Mouse (Mus musculus): ENCODE data around the gene Dxo. TPM values are rescaled to one million over a fixed set of nuclear protein-coding genes. Genes with fewer than 3 reads are reported as not detected.
A peak's percentile ranks its signal among the peaks of the same experiment; 100 is the strongest.

Dxo gene
- total and polyA plus RNA-seq, 3 experiments = 10.0 to 31.6 (median 16.3) TPM

- TF ChIP-seq HCFC1 (IDR thresholded peaks at IDR 0.05; ENCODE audit: low read depth, low read length) (peak; percentile 93), NRF1 (IDR thresholded peaks at IDR 0.05; ENCODE audit: low read depth, low read length) (peak; percentile 79), PAX5 (IDR thresholded peaks at IDR 0.05; ENCODE audit: low read length) (no peak), MEF2A (IDR thresholded peaks at IDR 0.05; ENCODE audit: borderline replicate concordance, low read depth, low read length) (peak; percentile 60), POLR2AphosphoS2 (IDR thresholded peaks at IDR 0.05; ENCODE audit: low read depth, low read length) (no peak), SMC3 (IDR thresholded peaks at IDR 0.05; ENCODE audit: low read depth, low read length) (no peak), MAX (IDR thresholded peaks at IDR 0.05; ENCODE audit: low read length) (peak; percentile 68; the same call in 1 of the 2 replicates)
These were observed 13.1 kb downstream of the Dxo start, which contains the start of the genes Skiv2l and Nelfe (continued) for GRCm38 (mm10) chr17:34849722-34850516.

- 0 out of 2 replicates have a peak, but pooled peaks have one; percentile 7 for TF ChIP-seq E2F4 (IDR thresholded peaks at IDR 0.05; ENCODE audit: insufficient replicate concordance, low read depth, low read length)
- no peak for TF ChIP-seq PAX5 (IDR thresholded peaks at IDR 0.05; ENCODE audit: low read length)
- peak; percentile 18; the same call in 1 of the 2 replicates for TF ChIP-seq MXI1 (IDR thresholded peaks at IDR 0.05; ENCODE audit: low read depth, low read length)
- TF ChIP-seq SIN3A (IDR thresholded peaks at IDR 0.05; ENCODE audit: low read length) = peak; percentile 13; the same call in 1 of the 2 replicates
- no peak; the same call in 1 of the 2 replicates for TF ChIP-seq MAZ (IDR thresholded peaks at IDR 0.05; ENCODE audit: low read depth, low read length)
- H3K36me3 ChIP-seq (replicated peaks in 1 of 2; ENCODE audit: control insufficient read depth in 1 of 2, insufficient read depth in 1 of 2, low read length in 1 of 2) = peaks cover 55 to 68% of the 10 kb centered on the region in 2 experiments
- H3K27ac ChIP-seq (ENCODE audit: insufficient read depth, low read depth) = peak overlapping the region; percentile 12; the same call in 1 of the 2 replicates
- dilution Hi-C loops (cut with MboI; ENCODE audit: extremely low pct_ligation_motif_present, extremely low pct_unique_long_range_greater_than_20kb, low sequenced_read_pairs) = no loop called here
- peak overlapping the region; percentile 75 to 92 (median 86) for H3K4me3 ChIP-seq (replicated peaks in 1 of 3; ENCODE audit: low read depth in 2 of 3, low read length in 2 of 3, poor library complexity in 1 of 3)
- DNase-seq (ENCODE audit: extremely low read depth) = peak; percentile 18
- peak overlapping the region; percentile 81 for H3K9ac ChIP-seq (ENCODE audit: insufficient read depth, low read depth)
- peaks cover 20% of the 10 kb centered on the region for H3K79me2 ChIP-seq (replicated peaks; ENCODE audit: control insufficient read depth, extremely low read depth, insufficient read depth, poor library complexity, severe bottlenecking)
- in situ Hi-C loops (cut with MboI; ENCODE audit: low pct_ligation_motif_present, low pct_unique_long_range_greater_than_20kb, low sequenced_read_pairs) = no loop called here
- H3K27me3 ChIP-seq (replicated peaks) = no peaks in the 10 kb centered on the region
- no peaks in the 10 kb centered on the region for H3K9me3 ChIP-seq (replicated peaks; ENCODE audit: low read length)
- peaks cover 2 to 27% of the 10 kb centered on the region in 2 experiments for H3K4me1 ChIP-seq (ENCODE audit: control insufficient read depth in 1 of 2, insufficient read depth in 2 of 2)
- peak overlapping the region; percentile 57 for H3K4me2 ChIP-seq (ENCODE audit: insufficient read depth, low read depth, poor library complexity, severe bottlenecking)
These were observed 13.8 kb downstream of the Dxo start for GRCm38 (mm10) chr17:34850517-34851125.

GRCm38 (mm10) chr17:34853511-34853910 is 16.7 kb downstream of the Dxo start:
- no peak overlapping the region for H3K4me3 ChIP-seq (replicated peaks in 1 of 3; ENCODE audit: low read depth in 2 of 3, low read length in 2 of 3, poor library complexity in 1 of 3)
- H3K27me3 ChIP-seq (replicated peaks) = no peaks in the 10 kb centered on the region
- no peak overlapping the region for H3K4me2 ChIP-seq (ENCODE audit: insufficient read depth, low read depth, poor library complexity, severe bottlenecking)
- H3K27ac ChIP-seq (ENCODE audit: insufficient read depth, low read depth) = no peak overlapping the region
- peaks cover 48 to 70% of the 10 kb centered on the region in 2 experiments for H3K36me3 ChIP-seq (replicated peaks in 1 of 2; ENCODE audit: control insufficient read depth in 1 of 2, insufficient read depth in 1 of 2, low read length in 1 of 2)
- H3K9me3 ChIP-seq (replicated peaks; ENCODE audit: low read length) = no peaks in the 10 kb centered on the region
- TF ChIP-seq NELFE (IDR thresholded peaks at IDR 0.05; ENCODE audit: low read depth, low read length) (no peak), ELF1 (IDR thresholded peaks at IDR 0.05; ENCODE audit: low read depth, low read length) (no peak), MAZ (IDR thresholded peaks at IDR 0.05; ENCODE audit: low read depth, low read length) (no peak), ETS1 (conservative IDR thresholded peaks at IDR 0.05; ENCODE audit: low read depth, low read length) (no peak), TBP (conservative IDR thresholded peaks at IDR 0.05; ENCODE audit: low read depth, low read length) (no peak), USF2 (conservative IDR thresholded peaks at IDR 0.05; ENCODE audit: low read depth, low read length) (no peak), MXI1 (IDR thresholded peaks at IDR 0.05; ENCODE audit: low read depth, low read length) (no peak), NRF1 (IDR thresholded peaks at IDR 0.05; ENCODE audit: low read depth, low read length) (no peak), E2F4 (IDR thresholded peaks at IDR 0.05; ENCODE audit: insufficient replicate concordance, low read depth, low read length) (no peak), CHD1 (IDR thresholded peaks at IDR 0.05; ENCODE audit: low read depth, low read length) (no peak), MEF2A (IDR thresholded peaks at IDR 0.05; ENCODE audit: borderline replicate concordance, low read depth, low read length) (no peak)
- dilution Hi-C loops (cut with MboI; ENCODE audit: extremely low pct_ligation_motif_present, extremely low pct_unique_long_range_greater_than_20kb, low sequenced_read_pairs) (no loop called here), in situ Hi-C loops (cut with MboI; ENCODE audit: low pct_ligation_motif_present, low pct_unique_long_range_greater_than_20kb, low sequenced_read_pairs) (no loop called here)
- peaks cover 20% of the 10 kb centered on the region for H3K79me2 ChIP-seq (replicated peaks; ENCODE audit: control insufficient read depth, extremely low read depth, insufficient read depth, poor library complexity, severe bottlenecking)
- no peak overlapping the region for H3K9ac ChIP-seq (ENCODE audit: insufficient read depth, low read depth)
- peaks cover 2 to 35% of the 10 kb centered on the region in 2 experiments for H3K4me1 ChIP-seq (ENCODE audit: control insufficient read depth in 1 of 2, insufficient read depth in 2 of 2)
- no peak for DNase-seq (ENCODE audit: extremely low read depth)

Measured in CH12.LX (cell line).